Mouse (Mus musculus) C2C12 (cell line): ENCODE measurements around the gene Prrt1.

Experiments used
- CTCF ChIP-seq: IDR thresholded peaks from one replicate; pipeline ENCODE4 v1.5.1; 2011; ENCODE audit not compliant: control insufficient read depth, insufficient read depth, insufficient read length
- FOSL1 ChIP-seq: IDR thresholded peaks from one replicate; pipeline ENCODE4 v1.8.0; 2011; ENCODE audit warnings: mild to moderate bottlenecking, low read length; ENCODE audit not compliant: poor library complexity, insufficient read depth, severe bottlenecking

DNA sequence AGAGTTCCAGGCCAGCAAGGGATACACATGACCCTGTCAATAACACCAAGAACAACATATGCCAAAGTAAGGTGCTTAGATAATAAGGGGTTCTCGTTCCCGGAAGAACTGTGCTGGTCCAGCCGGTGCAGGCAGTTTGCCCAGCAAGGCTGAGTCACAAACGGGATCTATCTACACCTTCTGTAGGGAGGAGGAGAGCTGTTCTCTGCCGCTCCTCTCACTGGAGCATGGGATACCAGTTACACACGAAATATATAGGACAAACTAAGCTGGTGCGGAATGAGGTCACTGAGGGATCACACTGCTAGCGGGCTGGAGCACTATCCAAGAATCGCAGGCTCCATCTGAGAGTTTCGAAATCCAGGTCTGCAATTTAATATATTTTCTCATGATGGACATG is 14.6 kb downstream of the Prrt1 start:
- TF ChIP-seq CTCF = no peak
- no peak for TF ChIP-seq FOSL1
